Mouse (Mus musculus): ENCODE measurements at regions not wholly inside any gene's neighbourhood (a gene's known extent, or its start where the extent isn't known, plus 50 kb on each side); places are given as distances from the start of the nearest gene placed in this dataset.

DNA sequence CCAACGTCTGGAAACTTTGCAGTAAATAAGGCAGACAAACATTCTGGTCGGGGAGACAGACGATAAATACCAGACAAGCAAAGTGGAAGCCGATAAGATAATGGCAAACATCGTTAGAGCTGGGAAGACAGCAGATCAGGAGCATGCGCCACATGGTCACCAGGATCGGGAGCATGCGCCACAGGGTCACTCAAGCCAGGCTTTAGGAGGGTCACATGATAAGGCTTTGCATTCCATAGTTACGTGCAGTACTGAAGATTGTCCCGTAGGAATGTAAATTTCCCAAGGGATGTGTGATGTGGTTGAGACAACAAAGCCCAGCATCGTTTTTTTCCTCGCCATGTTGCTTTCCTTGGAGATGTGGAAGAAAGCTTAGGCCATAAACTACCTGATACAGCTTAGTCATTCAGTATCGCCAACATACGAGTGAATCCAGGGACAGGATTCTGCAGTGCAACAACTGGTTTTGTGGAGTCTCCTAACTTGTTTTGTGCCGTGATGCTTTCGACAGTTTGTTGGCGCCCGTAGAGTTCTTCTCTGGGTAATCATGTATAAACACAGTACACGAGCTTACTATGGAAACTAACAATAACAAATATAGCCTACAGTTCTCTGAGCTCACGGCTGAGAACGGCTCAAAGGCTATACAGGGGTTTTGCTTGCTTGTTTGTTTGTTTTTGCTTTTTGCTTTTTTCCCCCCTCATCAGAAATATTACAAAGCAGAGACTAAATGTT, 133.9 kb downstream of the Ndfip2 start:
- intact Hi-C loops (cut with DNase I; ENCODE audit: low total_unique reads) = no loop called here
- no peak for DNase-seq

GRCm38 (mm10) chr14:105391430-105391829, 133.1 kb downstream of the Ndfip2 start:
- intact Hi-C loops (cut with DNase I; ENCODE audit: low total_unique reads) = no loop called here
- no peak for DNase-seq

- DNase-seq = no peak
- intact Hi-C loops (cut with DNase I; ENCODE audit: low total_unique reads) = no loop called here
Measured at GRCm38 (mm10) chr14:105385119-105385518, 126.7 kb downstream of the Ndfip2 start.

- intact Hi-C loops (cut with DNase I; ENCODE audit: low total_unique reads) = no loop called here
- no peak for DNase-seq
Measured at GRCm38 (mm10) chr14:105383382-105383781, 125.0 kb downstream of the Ndfip2 start.

DNA sequence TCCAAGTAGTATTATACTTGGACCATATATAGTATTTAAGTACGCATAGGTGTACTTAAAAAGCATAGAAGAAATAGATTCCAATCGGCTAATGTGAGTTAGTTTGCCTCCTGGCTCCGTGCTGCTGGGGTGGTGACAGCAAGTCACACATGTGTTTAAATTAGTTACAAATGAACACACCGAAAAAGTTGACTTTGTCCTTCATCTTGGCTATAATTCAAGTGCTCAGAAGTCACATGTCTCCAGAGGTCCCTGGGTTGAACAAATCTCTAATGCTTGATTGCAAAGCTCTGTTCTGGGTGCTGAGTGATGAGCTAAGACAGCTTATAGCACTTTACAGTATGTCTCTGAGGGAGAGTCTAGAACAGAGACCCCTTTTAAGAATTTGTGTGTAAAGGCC, 121.7 kb downstream of the Ndfip2 start:
- intact Hi-C loops (cut with DNase I; ENCODE audit: low total_unique reads) = no loop called here
- no peak for DNase-seq

- intact Hi-C loops (cut with DNase I; ENCODE audit: low total_unique reads) = no loop called here
- peak; percentile 31 for DNase-seq
Measured at GRCm38 (mm10) chr14:105377770-105378169, 119.4 kb downstream of the Ndfip2 start.

- no peak for DNase-seq
- intact Hi-C loops (cut with DNase I; ENCODE audit: low total_unique reads) = no loop called here
Measured at GRCm38 (mm10) chr14:105377035-105377621, 118.8 kb downstream of the Ndfip2 start.

DNA sequence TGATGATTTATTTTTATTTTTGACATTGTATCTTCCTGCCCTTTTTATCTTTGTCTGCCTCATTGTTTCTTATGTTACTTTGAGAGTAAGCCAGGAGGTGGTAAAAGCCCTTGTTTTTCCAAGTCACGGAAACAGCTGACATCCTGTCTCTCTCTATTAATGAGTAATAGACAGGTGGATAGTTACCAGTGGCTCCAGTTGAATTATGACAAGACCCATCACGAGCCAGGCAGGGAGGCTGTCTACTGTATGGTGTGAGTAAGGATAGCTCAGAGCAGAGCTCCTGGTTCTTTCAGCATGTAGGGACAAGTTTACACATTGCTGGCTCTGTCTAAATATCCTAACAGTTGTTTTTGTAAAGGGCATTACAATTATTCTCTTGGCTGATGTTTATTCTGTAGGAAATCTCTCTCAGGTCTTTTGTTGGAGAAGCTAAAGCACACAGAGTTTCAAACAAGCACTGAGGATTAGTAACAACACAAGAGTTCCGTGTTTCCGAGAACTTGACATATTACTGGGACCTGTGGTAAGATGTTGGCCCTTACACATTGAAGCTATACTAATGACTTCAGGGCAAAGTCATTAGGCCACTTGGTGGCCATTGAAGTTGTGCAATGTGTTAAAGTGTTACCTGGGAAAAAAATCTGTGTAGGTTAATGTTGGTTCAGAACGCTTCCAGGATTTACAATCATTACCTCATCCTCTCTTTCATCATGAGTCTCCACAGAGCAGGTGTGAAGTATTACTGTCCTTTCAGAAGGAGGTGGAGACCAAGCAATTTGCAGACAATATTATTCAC, 111.5 kb downstream of the Ndfip2 start:
- DNase-seq = no peak
- intact Hi-C loops (cut with DNase I; ENCODE audit: low total_unique reads) = no loop called here

GRCm38 (mm10) chr14:105360530-105360929, 102.2 kb downstream of the Ndfip2 start:
- peak; percentile 77 for DNase-seq
- intact Hi-C loops (cut with DNase I; ENCODE audit: low total_unique reads) = no loop called here

GRCm38 (mm10) chr14:105359829-105360228, 101.5 kb downstream of the Ndfip2 start:
- no peak for DNase-seq
- intact Hi-C loops (cut with DNase I; ENCODE audit: low total_unique reads) = no loop called here

Small RNAs in the stretch of these regions (microRNA-seq; reads per million reads assigned to microRNA genes)
- gene Gm22406 = 0 reads per million in 2 experiments
- 0 reads per million in 2 experiments for gene Mir6390

Measured in gastrocnemius, postnatal 14 days (tissue).